Mouse (Mus musculus) CH12.LX (cell line): ENCODE results near the gene Cks2. TPM values are rescaled to one million over a fixed set of nuclear protein-coding genes. Genes with fewer than 3 reads are reported as not detected.

Source experiments
- DNase-seq: peaks from one replicate; pipeline ENCODE4 v3.0.0-alpha.2; 2013; ENCODE audit errors: extremely low read depth
- H3K27ac ChIP-seq: 2 replicates; pipeline ENCODE4 v1.5.1; 2012; ENCODE audit warnings: low read depth, mild to moderate bottlenecking, control low read depth, moderate library complexity; ENCODE audit not compliant: insufficient read depth
- H3K27me3 ChIP-seq: replicated peaks from 2 replicates; pipeline ENCODE3; 2012; ENCODE audit warnings: inconsistent platforms
- H3K36me3 ChIP-seq, 2 experiments: replicated peaks in 1 of 2; 2 replicates each; pipeline versions ENCODE3 to v1.6.1; 2012; ENCODE audit warnings: inconsistent platforms in 1 of 2, low read length in 1 of 2, mild to moderate bottlenecking in 1 of 2, mixed read lengths in 1 of 2, moderate library complexity in 1 of 2; ENCODE audit not compliant: control insufficient read depth in 1 of 2, insufficient read depth in 1 of 2
- H3K4me1 ChIP-seq, 2 experiments: 2 replicates each; pipeline ENCODE4 v1.6.1; 2012; ENCODE audit warnings: inconsistent platforms in 1 of 2, moderate library complexity in 1 of 2; ENCODE audit not compliant: insufficient read depth in 2 of 2, control insufficient read depth in 1 of 2
- H3K4me2 ChIP-seq: 2 replicates; pipeline ENCODE4 v1.6.1; 2012; ENCODE audit warnings: low read depth, mild to moderate bottlenecking, control low read depth; ENCODE audit not compliant: poor library complexity, insufficient read depth, severe bottlenecking
- H3K4me3 ChIP-seq, 3 experiments: fragments of 150-350 bp in 1 of 3; sonication (generic) in 1 of 3; replicated peaks in 1 of 3; 2 replicates each; pipeline versions ENCODE3 to v1.5.1; 2011 to 2012; ENCODE audit warnings: low read depth in 2 of 3, low read length in 2 of 3, mild to moderate bottlenecking in 2 of 3, moderate library complexity in 2 of 3, control low read depth in 1 of 3, improper control_type of control experiment in 1 of 3, inconsistent platforms in 1 of 3, mixed read lengths in 1 of 3; ENCODE audit not compliant: poor library complexity in 1 of 3
- H3K79me2 ChIP-seq: replicated peaks from 2 replicates; pipeline ENCODE4 v1.6.1; 2012; ENCODE audit warnings: mild to moderate bottlenecking, moderate library complexity; ENCODE audit not compliant: control insufficient read depth, poor library complexity, insufficient read depth, severe bottlenecking; ENCODE audit errors: extremely low read depth
- H3K9ac ChIP-seq: 2 replicates; pipeline ENCODE4 v1.6.1; 2012; ENCODE audit warnings: low read depth, mild to moderate bottlenecking, control low read depth, moderate library complexity; ENCODE audit not compliant: insufficient read depth
- H3K9me3 ChIP-seq: replicated peaks from 2 replicates; pipeline ENCODE3; 2012; ENCODE audit warnings: low read length, inconsistent platforms, mixed read lengths
- BHLHE40 ChIP-seq: IDR thresholded peaks from 2 replicates; pipeline ENCODE4 v1.6.1; 2011; ENCODE audit warnings: mild to moderate bottlenecking, low read depth, low read length, improper control_type of control experiment
- CHD1 ChIP-seq: IDR thresholded peaks from 2 replicates; pipeline ENCODE4 v1.6.1; 2012; ENCODE audit warnings: low read depth, low read length, improper control_type of control experiment, inconsistent platforms
- CHD2 ChIP-seq: IDR thresholded peaks from 2 replicates; pipeline ENCODE4 v1.6.1; 2011; ENCODE audit warnings: low read length, improper control_type of control experiment
- E2F4 ChIP-seq: IDR thresholded peaks from 2 replicates; pipeline ENCODE4 v1.6.1; 2011; ENCODE audit warnings: low read depth, low read length, improper control_type of control experiment; ENCODE audit not compliant: insufficient replicate concordance
- EP300 ChIP-seq: IDR thresholded peaks from 2 replicates; pipeline ENCODE4 v1.6.1; 2011; ENCODE audit warnings: low read length, improper control_type of control experiment
- HCFC1 ChIP-seq: IDR thresholded peaks from 2 replicates; pipeline ENCODE4 v1.6.1; 2012; ENCODE audit warnings: low read depth, mild to moderate bottlenecking, inconsistent platforms, low read length, improper control_type of control experiment
- IRF4 ChIP-seq: IDR thresholded peaks from 2 replicates; pipeline ENCODE4 v1.6.1; 2014; ENCODE audit warnings: low read depth, mild to moderate bottlenecking, inconsistent platforms, low read length, improper control_type of control experiment
- JUND ChIP-seq: conservative IDR thresholded peaks from 2 replicates; pipeline ENCODE4 v1.6.1; 2011; ENCODE audit warnings: low read depth, low read length, improper control_type of control experiment
- KAT2A ChIP-seq: IDR thresholded peaks from 2 replicates; pipeline ENCODE4 v1.6.1; 2012; ENCODE audit warnings: low read length, improper control_type of control experiment, inconsistent platforms; ENCODE audit not compliant: insufficient replicate concordance
- MAFK ChIP-seq: IDR thresholded peaks from 2 replicates; pipeline ENCODE4 v1.6.1; 2011; ENCODE audit warnings: low read length, improper control_type of control experiment; ENCODE audit not compliant: insufficient replicate concordance
- MAX ChIP-seq: IDR thresholded peaks from 2 replicates; pipeline ENCODE4 v1.6.1; 2011; ENCODE audit warnings: low read length, improper control_type of control experiment
- MAZ ChIP-seq: IDR thresholded peaks from 2 replicates; pipeline ENCODE4 v1.6.1; 2012; ENCODE audit warnings: low read depth, mild to moderate bottlenecking, inconsistent platforms, low read length, improper control_type of control experiment, moderate library complexity
- MXI1 ChIP-seq: IDR thresholded peaks from 2 replicates; pipeline ENCODE4 v1.6.1; 2011; ENCODE audit warnings: mild to moderate bottlenecking, low read depth, low read length, improper control_type of control experiment
- MYC ChIP-seq: IDR thresholded peaks from 2 replicates; pipeline ENCODE4 v1.6.1; 2011; ENCODE audit warnings: low read depth, mild to moderate bottlenecking, improper control_type of control experiment, low read length
- NRF1 ChIP-seq: IDR thresholded peaks from 2 replicates; pipeline ENCODE4 v1.6.1; 2014; ENCODE audit warnings: low read depth, mild to moderate bottlenecking, inconsistent platforms, low read length, improper control_type of control experiment, moderate library complexity
- PAX5 ChIP-seq: IDR thresholded peaks from 2 replicates; pipeline ENCODE4 v1.6.1; 2012; ENCODE audit warnings: low read length, inconsistent platforms, mixed read lengths
- POLR2A ChIP-seq: IDR thresholded peaks from 2 replicates; pipeline ENCODE4 v1.6.1; 2011; ENCODE audit warnings: low read depth, mild to moderate bottlenecking, improper control_type of control experiment, low read length
- POLR2AphosphoS2 ChIP-seq: IDR thresholded peaks from 2 replicates; pipeline ENCODE4 v1.6.1; 2011; ENCODE audit warnings: low read depth, low read length, improper control_type of control experiment
- RAD21 ChIP-seq: IDR thresholded peaks from 2 replicates; pipeline ENCODE4 v1.6.1; 2011; ENCODE audit warnings: low read depth, mild to moderate bottlenecking, low read length, improper control_type of control experiment, moderate library complexity
- SIN3A ChIP-seq: IDR thresholded peaks from 2 replicates; pipeline ENCODE4 v1.6.1; 2012; ENCODE audit warnings: low read length, improper control_type of control experiment, inconsistent platforms
- SMC3 ChIP-seq: IDR thresholded peaks from 2 replicates; pipeline ENCODE4 v1.6.1; 2011; ENCODE audit warnings: low read depth, low read length, improper control_type of control experiment
- TBP ChIP-seq: conservative IDR thresholded peaks from 2 replicates; pipeline ENCODE4 v1.6.1; 2011; ENCODE audit warnings: low read depth, low read length, improper control_type of control experiment
- TCF12 ChIP-seq: IDR thresholded peaks from 2 replicates; pipeline ENCODE4 v1.6.1; 2014; ENCODE audit warnings: low read depth, mild to moderate bottlenecking, inconsistent platforms, low read length, improper control_type of control experiment
- UBTF ChIP-seq: IDR thresholded peaks from 2 replicates; pipeline ENCODE4 v1.6.1; 2012; ENCODE audit warnings: low read depth, mild to moderate bottlenecking, inconsistent platforms, low read length, improper control_type of control experiment, moderate library complexity
- USF1 ChIP-seq: IDR thresholded peaks from 2 replicates; pipeline ENCODE4 v1.6.1; 2014; ENCODE audit warnings: low read depth, mild to moderate bottlenecking, inconsistent platforms, low read length, improper control_type of control experiment
- ZC3H11A ChIP-seq: IDR thresholded peaks from 2 replicates; pipeline ENCODE4 v1.6.1; 2012; ENCODE audit warnings: low read depth, mild to moderate bottlenecking, inconsistent platforms, low read length, improper control_type of control experiment
- ZKSCAN1 ChIP-seq: IDR thresholded peaks from 2 replicates; pipeline ENCODE4 v1.6.1; 2012; ENCODE audit warnings: low read depth, inconsistent platforms, low read length, improper control_type of control experiment, borderline replicate concordance
- ZNF384 ChIP-seq: IDR thresholded peaks from 2 replicates; pipeline ENCODE4 v1.6.1; 2012; ENCODE audit warnings: low read depth, low read length, improper control_type of control experiment, inconsistent platforms
- dilution Hi-C: fragments of 300-500 bp; cut with MboI; formaldehyde crosslinking; loops from 2 replicates; pipeline ENCODE4 v1.14.3; 2020; ENCODE audit warnings: low sequenced_read_pairs; ENCODE audit not compliant: extremely low pct_unique_long_range_greater_than_20kb, extremely low pct_ligation_motif_present
- in situ Hi-C: fragments of 300-500 bp; cut with MboI; formaldehyde crosslinking; loops from 3 replicates; pipeline ENCODE4 v1.14.3; 2019; ENCODE audit warnings: low sequenced_read_pairs, low pct_ligation_motif_present, low pct_unique_long_range_greater_than_20kb, mixed read lengths
- polyA plus RNA-seq: library from polyadenylated mRNA; unstranded; fragments of >175 nt; gene quantifications from 2 replicates; pipeline ENCODE4 v1.2.1, GENCODE M21; 2012; ENCODE audit warnings: low read depth; ENCODE audit not compliant: insufficient read length
- total RNA-seq, 2 experiments: library from RNA; depleted of rRNA; stranded (reverse); fragments of 300-350 nt in 1 of 2; fragments of >200 nt in 1 of 2; gene quantifications; 2 replicates each; pipeline ENCODE4 v1.2.3; 2012 to 2014

Cks2 gene
- total and polyA plus RNA-seq, 3 experiments: 142 to 465 (median 143) TPM

- Histone ChIP-seq H3K79me2 (no peaks in the 10 kb centered on the region; the same call in 1 of the 2 replicates), H3K27me3 (no peaks in the 10 kb centered on the region), H3K4me3 (no peak overlapping the region), H3K36me3 (peaks cover 92 to 100% of the 10 kb centered on the region in 2 experiments), H3K9me3 (no peaks in the 10 kb centered on the region), H3K4me2 (no peak overlapping the region), H3K9ac (no peak overlapping the region), H3K4me1 (no peaks in the 10 kb centered on the region), H3K27ac (no peak overlapping the region)
- in situ Hi-C loops (no loop called here), dilution Hi-C loops (no loop called here)
- DNase-seq: no peak
- no peak for TF ChIP-seq CHD1
- no peak for TF ChIP-seq POLR2A
- no peak for TF ChIP-seq RAD21
- TF ChIP-seq TCF12: no peak
- no peak for TF ChIP-seq PAX5
- no peak for TF ChIP-seq E2F4
- TF ChIP-seq SMC3: no peak
- no peak for TF ChIP-seq JUND
- TF ChIP-seq ZNF384: no peak
- TF ChIP-seq MYC: no peak
- no peak for TF ChIP-seq HCFC1
- no peak for TF ChIP-seq MAZ
- TF ChIP-seq KAT2A: no peak
- TF ChIP-seq UBTF: no peak
- TF ChIP-seq MXI1: no peak
- no peak for TF ChIP-seq MAX
- no peak for TF ChIP-seq USF1
- no peak for TF ChIP-seq ZC3H11A
- no peak for TF ChIP-seq EP300
These were observed 32.7 kb downstream of the Cks2 start for GRCm38 (mm10) chr13:51677630-51678185.

DNA sequence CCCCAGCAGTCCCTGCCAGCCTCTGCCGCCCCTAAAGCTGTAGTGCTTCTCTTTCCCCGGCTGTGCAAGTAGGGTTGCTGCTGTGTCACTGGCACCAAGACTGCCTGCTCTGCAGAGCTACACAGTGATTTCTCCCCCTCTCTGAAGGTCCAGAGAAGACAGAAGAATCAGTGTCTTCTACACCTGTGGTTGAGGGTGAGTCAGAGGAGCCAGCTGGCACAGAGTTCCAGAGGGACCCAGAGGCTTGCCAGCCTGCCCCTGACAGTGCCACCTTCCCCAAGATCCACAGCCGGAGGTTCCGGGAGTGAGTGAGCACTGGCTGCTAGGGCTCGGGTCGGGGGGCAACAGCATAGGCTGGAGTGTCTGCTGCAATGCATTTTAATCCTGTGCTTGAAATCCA is 33.7 kb downstream of the Cks2 start:
- no peak overlapping the region for H3K27ac ChIP-seq
- no peaks in the 10 kb centered on the region for H3K4me1 ChIP-seq
- in situ Hi-C loops (no loop called here), dilution Hi-C loops (no loop called here)
- no peaks in the 10 kb centered on the region; the same call in 1 of the 2 replicates for H3K79me2 ChIP-seq
- H3K9me3 ChIP-seq: no peaks in the 10 kb centered on the region
- H3K4me3 ChIP-seq: no peak overlapping the region
- no peak overlapping the region for H3K4me2 ChIP-seq
- H3K36me3 ChIP-seq: peaks cover 93 to 100% of the 10 kb centered on the region in 2 experiments
- no peak for DNase-seq
- H3K9ac ChIP-seq: no peak overlapping the region
- TF ChIP-seq EP300 (no peak), IRF4 (no peak), KAT2A (no peak), MAFK (no peak), ZKSCAN1 (no peak), RAD21 (no peak), MYC (no peak), NRF1 (no peak), CHD1 (no peak), TBP (no peak), SIN3A (no peak), ZNF384 (no peak), MXI1 (no peak), TCF12 (no peak), POLR2AphosphoS2 (no peak), CHD2 (no peak), BHLHE40 (no peak)
- no peaks in the 10 kb centered on the region for H3K27me3 ChIP-seq
